Mouse (Mus musculus) olfactory bulb, adult 2 months (tissue): ENCODE data around the gene Sart3.

Experiments used
- CTCF ChIP-seq: fragments of 200-500 bp; IDR thresholded peaks from 2 replicates; pipeline ENCODE4 v1.5.1; 2012; ENCODE audit warnings: low read depth, mild to moderate bottlenecking, low read length, moderate library complexity; ENCODE audit not compliant: insufficient read depth
- POLR2A ChIP-seq: fragments of 200-500 bp; IDR thresholded peaks from 2 replicates; pipeline ENCODE4 v1.6.1; 2012; ENCODE audit warnings: mild to moderate bottlenecking, low read depth, low read length, moderate library complexity; ENCODE audit not compliant: insufficient read depth

GRCm38 (mm10) chr5:113798525-113798924 lies 26.2 kb upstream of the Sart3 start:
- TF ChIP-seq CTCF: no peak
- no peak for TF ChIP-seq POLR2A
